Mouse (Mus musculus) stomach, postnatal 0 days (tissue): ENCODE results near the gene Cog1.

Source experiments
- CTCF ChIP-seq: IDR thresholded peaks from 2 replicates; pipeline ENCODE4 v1.5.1; 2016; ENCODE audit warnings: antibody characterized with exemption, low read depth, mild to moderate bottlenecking, moderate library complexity
- EP300 ChIP-seq: optimal IDR thresholded peaks from 2 replicates; pipeline ENCODE3; 2016; ENCODE audit warnings: antibody characterized with exemption

GRCm38 (mm10) chr11:113699643-113700042 is 50.7 kb downstream of the Cog1 start:
- TF ChIP-seq CTCF (no peak), EP300 (no peak)
